Mouse (Mus musculus): ENCODE data around the gene Pus10. TPM values are rescaled to one million over a fixed set of nuclear protein-coding genes. Genes with fewer than 3 reads are reported as not detected.

Gene Pus10
- polyA plus RNA-seq (2015; fragmentation: Nextera tagmentation; extraction: Ambion mirVana), result 11.5 and 12.1 TPM in 2 replicates

- Histone ChIP-seq H3K9me3 (replicated peaks; ENCODE audit: control insufficient read depth, low read length, poor library complexity, severe bottlenecking) (no peaks in the 10 kb centered on the region), H3K36me3 (ENCODE audit: control insufficient read depth, insufficient read depth, low read length) (no peaks in the 10 kb centered on the region), H3K27me3 (ENCODE audit: control insufficient read depth, insufficient read depth, low read depth, low read length) (no peaks in the 10 kb centered on the region), H3K27ac (ENCODE audit: low read length) (peak within 1 kb of the TSS; percentile 88), H3K4me1 (ENCODE audit: control insufficient read depth, insufficient read depth, low read length) (peaks cover 24% of the 10 kb centered on the region), H3K4me2 (ENCODE audit: low read length) (peak within 1 kb of the TSS; percentile 85), H3K9ac (ENCODE audit: low read depth, low read length) (peak within 1 kb of the TSS; percentile 89), H3K4me3 (ENCODE audit: low read depth, low read length) (peak within 1 kb of the TSS; percentile 95)
- peak; percentile 67 for ATAC-seq
- WGBS, result under 1% methylated on average over 38 of the region's 40 CpGs
These were observed at the start of gene Pus10 for GRCm38 (mm10) chr11:23665311-23665786. TSS of gene Pus10 (plus strand) at chr11:23665674.

GRCm38 (mm10) chr11:23618995-23619394 lies 46.5 kb upstream of the Pus10 start:
- Histone ChIP-seq H3K4me3 (ENCODE audit: low read depth, low read length) (no peak overlapping the region), H3K36me3 (ENCODE audit: control insufficient read depth, insufficient read depth, low read length) (peaks cover 15% of the 10 kb centered on the region; the same call in 1 of the 2 replicates), H3K9ac (ENCODE audit: low read depth, low read length) (no peak overlapping the region), H3K4me1 (ENCODE audit: control insufficient read depth, insufficient read depth, low read length) (no peaks in the 10 kb centered on the region), H3K27me3 (ENCODE audit: control insufficient read depth, insufficient read depth, low read depth, low read length) (no peaks in the 10 kb centered on the region), H3K4me2 (ENCODE audit: low read length) (no peak overlapping the region), H3K9me3 (replicated peaks; ENCODE audit: control insufficient read depth, low read length, poor library complexity, severe bottlenecking) (no peaks in the 10 kb centered on the region), H3K27ac (ENCODE audit: low read length) (no peak overlapping the region)
- ATAC-seq, result no peak
- 90% methylated on average over 5 of the region's 5 CpGs for WGBS

GRCm38 (mm10) chr11:23630664-23631063 lies 34.8 kb upstream of the Pus10 start:
- no peak overlapping the region for H3K4me3 ChIP-seq (ENCODE audit: low read depth, low read length)
- no peak for ATAC-seq
- H3K4me1 ChIP-seq (ENCODE audit: control insufficient read depth, insufficient read depth, low read length), result peaks cover 12% of the 10 kb centered on the region
- H3K36me3 ChIP-seq (ENCODE audit: control insufficient read depth, insufficient read depth, low read length), result peaks cover 8% of the 10 kb centered on the region; the same call in 1 of the 2 replicates
- H3K9me3 ChIP-seq (replicated peaks; ENCODE audit: control insufficient read depth, low read length, poor library complexity, severe bottlenecking), result no peaks in the 10 kb centered on the region
- H3K27me3 ChIP-seq (ENCODE audit: control insufficient read depth, insufficient read depth, low read depth, low read length), result no peaks in the 10 kb centered on the region
- H3K27ac ChIP-seq (ENCODE audit: low read length), result no peak overlapping the region
- no peak overlapping the region for H3K9ac ChIP-seq (ENCODE audit: low read depth, low read length)
- no peak overlapping the region for H3K4me2 ChIP-seq (ENCODE audit: low read length)

- ATAC-seq, result peak; percentile 100
- peak within 1 kb of the TSS; percentile 94 for H3K9ac ChIP-seq (ENCODE audit: low read depth, low read length)
- H3K27me3 ChIP-seq (ENCODE audit: control insufficient read depth, insufficient read depth, low read depth, low read length), result no peaks in the 10 kb centered on the region
- H3K4me1 ChIP-seq (ENCODE audit: control insufficient read depth, insufficient read depth, low read length), result peaks cover 12% of the 10 kb centered on the region
- WGBS, result under 1% methylated on average over 78 of the region's 103 CpGs
- no peaks in the 10 kb centered on the region for H3K9me3 ChIP-seq (replicated peaks; ENCODE audit: control insufficient read depth, low read length, poor library complexity, severe bottlenecking)
- H3K27ac ChIP-seq (ENCODE audit: low read length), result peak within 1 kb of the TSS; percentile 97
- H3K4me3 ChIP-seq (ENCODE audit: low read depth, low read length), result peak within 1 kb of the TSS; percentile 96
- peak within 1 kb of the TSS; percentile 64 for H3K4me2 ChIP-seq (ENCODE audit: low read length)
- 0 out of 2 replicates have a peak, but pooled peaks cover 4% of the 10 kb centered on the region for H3K36me3 ChIP-seq (ENCODE audit: control insufficient read depth, insufficient read depth, low read length)
These were observed 32.3 kb upstream of the Pus10 start, which contains the start of gene 0610010F05Rik for GRCm38 (mm10) chr11:23632945-23633878. TSS of gene 0610010F05Rik (minus strand) at chr11:23633639.

GRCm38 (mm10) chr11:23633879-23634215 lies 31.6 kb upstream of the Pus10 start:
- peak; percentile 37; the same call in 1 of the 2 replicates for ATAC-seq
- Histone ChIP-seq H3K9ac (ENCODE audit: low read depth, low read length) (peak overlapping the region; percentile 56), H3K27me3 (ENCODE audit: control insufficient read depth, insufficient read depth, low read depth, low read length) (no peaks in the 10 kb centered on the region), H3K9me3 (replicated peaks; ENCODE audit: control insufficient read depth, low read length, poor library complexity, severe bottlenecking) (no peaks in the 10 kb centered on the region), H3K27ac (ENCODE audit: low read length) (peak overlapping the region; percentile 97), H3K36me3 (ENCODE audit: control insufficient read depth, insufficient read depth, low read length) (no peaks in the 10 kb centered on the region), H3K4me1 (ENCODE audit: control insufficient read depth, insufficient read depth, low read length) (peaks cover 12% of the 10 kb centered on the region), H3K4me3 (ENCODE audit: low read depth, low read length) (peak overlapping the region; percentile 96), H3K4me2 (ENCODE audit: low read length) (peak overlapping the region; percentile 57)
- WGBS, result 8% methylated on average over 7 of the region's 7 CpGs

- Histone ChIP-seq H3K4me3 (ENCODE audit: low read depth, low read length) (no peak overlapping the region), H3K27ac (ENCODE audit: low read length) (no peak overlapping the region), H3K27me3 (ENCODE audit: control insufficient read depth, insufficient read depth, low read depth, low read length) (no peaks in the 10 kb centered on the region), H3K4me1 (ENCODE audit: control insufficient read depth, insufficient read depth, low read length) (peaks cover 12% of the 10 kb centered on the region), H3K9me3 (replicated peaks; ENCODE audit: control insufficient read depth, low read length, poor library complexity, severe bottlenecking) (no peaks in the 10 kb centered on the region), H3K9ac (ENCODE audit: low read depth, low read length) (no peak overlapping the region), H3K4me2 (ENCODE audit: low read length) (no peak overlapping the region), H3K36me3 (ENCODE audit: control insufficient read depth, insufficient read depth, low read length) (no peaks in the 10 kb centered on the region)
- no peak for ATAC-seq
- WGBS, result 75% methylated on average over 8 of the region's 8 CpGs
These were observed 30.9 kb upstream of the Pus10 start for GRCm38 (mm10) chr11:23634573-23634972.

- no peaks in the 10 kb centered on the region for H3K9me3 ChIP-seq (replicated peaks; ENCODE audit: control insufficient read depth, low read length, poor library complexity, severe bottlenecking)
- no peaks in the 10 kb centered on the region for H3K27me3 ChIP-seq (ENCODE audit: control insufficient read depth, insufficient read depth, low read depth, low read length)
- no peaks in the 10 kb centered on the region for H3K4me1 ChIP-seq (ENCODE audit: control insufficient read depth, insufficient read depth, low read length)
- H3K27ac ChIP-seq (ENCODE audit: low read length), result no peak overlapping the region
- H3K9ac ChIP-seq (ENCODE audit: low read depth, low read length), result no peak overlapping the region
- no peak overlapping the region for H3K4me3 ChIP-seq (ENCODE audit: low read depth, low read length)
- H3K4me2 ChIP-seq (ENCODE audit: low read length), result no peak overlapping the region
- ATAC-seq, result no peak
- H3K36me3 ChIP-seq (ENCODE audit: control insufficient read depth, insufficient read depth, low read length), result peaks cover 9% of the 10 kb centered on the region; the same call in 1 of the 2 replicates
These were observed 18.0 kb upstream of the Pus10 start for GRCm38 (mm10) chr11:23647431-23647830.

GRCm38 (mm10) chr11:23647835-23648234 lies 17.6 kb upstream of the Pus10 start:
- Histone ChIP-seq H3K9ac (ENCODE audit: low read depth, low read length) (no peak overlapping the region), H3K4me1 (ENCODE audit: control insufficient read depth, insufficient read depth, low read length) (no peaks in the 10 kb centered on the region), H3K4me2 (ENCODE audit: low read length) (no peak overlapping the region), H3K4me3 (ENCODE audit: low read depth, low read length) (no peak overlapping the region), H3K36me3 (ENCODE audit: control insufficient read depth, insufficient read depth, low read length) (peaks cover 9% of the 10 kb centered on the region; the same call in 1 of the 2 replicates), H3K27me3 (ENCODE audit: control insufficient read depth, insufficient read depth, low read depth, low read length) (no peaks in the 10 kb centered on the region), H3K27ac (ENCODE audit: low read length) (no peak overlapping the region), H3K9me3 (replicated peaks; ENCODE audit: control insufficient read depth, low read length, poor library complexity, severe bottlenecking) (no peaks in the 10 kb centered on the region)
- WGBS, result 94% methylated on average over 3 of the region's 3 CpGs
- ATAC-seq, result no peak

GRCm38 (mm10) chr11:23653666-23654065 lies 11.8 kb upstream of the Pus10 start:
- H3K9ac ChIP-seq (ENCODE audit: low read depth, low read length), result no peak overlapping the region
- H3K4me1 ChIP-seq (ENCODE audit: control insufficient read depth, insufficient read depth, low read length), result no peaks in the 10 kb centered on the region
- no peaks in the 10 kb centered on the region for H3K27me3 ChIP-seq (ENCODE audit: control insufficient read depth, insufficient read depth, low read depth, low read length)
- H3K4me2 ChIP-seq (ENCODE audit: low read length), result no peak overlapping the region
- no peak overlapping the region for H3K27ac ChIP-seq (ENCODE audit: low read length)
- no peak overlapping the region for H3K4me3 ChIP-seq (ENCODE audit: low read depth, low read length)
- H3K36me3 ChIP-seq (ENCODE audit: control insufficient read depth, insufficient read depth, low read length), result peaks cover 7% of the 10 kb centered on the region; the same call in 1 of the 2 replicates
- WGBS, result 77% methylated on average over 3 of the region's 3 CpGs
- ATAC-seq, result no peak
- H3K9me3 ChIP-seq (replicated peaks; ENCODE audit: control insufficient read depth, low read length, poor library complexity, severe bottlenecking), result no peaks in the 10 kb centered on the region

All from midbrain, embryonic 16.5 days (tissue).